ENCODE assay signal across 7 mouse cellular contexts in genomic region chr4:150346651-150347386, GRCm38 (mm10).
DNase-seq lines count a peak whose midpoint lies in the region; ATAC-seq and TF ChIP-seq lines count a peak whose summit lies in the region.

No protein-coding gene starts in this region.

- no peak overlapping the region for H3K4me3 ChIP-seq in embryonic facial prominence, embryonic 14.5 days (ENCODE audit: low read depth, low read length)
- H3K4me3 ChIP-seq in kidney, adult 2 months (ENCODE audit: insufficient read depth, low read depth, low read length): peak overlapping the region; percentile 40; the same call in 1 of the 2 replicates
- H3K4me3 ChIP-seq in midbrain, postnatal 0 days (ENCODE audit: low read depth, low read length): no peak overlapping the region

- no peak for TF ChIP-seq CTCF in kidney, adult 2 months (conservative IDR thresholded peaks at IDR 0.05; ENCODE audit: insufficient read depth, insufficient read length, low read depth, low read length)
- TF ChIP-seq CTCF in midbrain, postnatal 0 days (IDR thresholded peaks at IDR 0.05): no peak

- H3K9ac ChIP-seq in embryonic facial prominence, embryonic 14.5 days (ENCODE audit: low read depth, low read length): no peak overlapping the region
- H3K9ac ChIP-seq in midbrain, postnatal 0 days (replicated peaks; ENCODE audit: low read length, poor library complexity, severe bottlenecking): no peak overlapping the region

- no peak overlapping the region for H3K27ac ChIP-seq in embryonic facial prominence, embryonic 14.5 days (replicated peaks; ENCODE audit: low read depth, low read length)
- peak overlapping the region; percentile 69 for H3K27ac ChIP-seq in kidney, adult 2 months (ENCODE audit: insufficient read depth, low read depth, low read length)
- H3K27ac ChIP-seq in midbrain, postnatal 0 days (ENCODE audit: low read depth, low read length): no peak overlapping the region

- no peaks in the 10 kb centered on the region for H3K36me3 ChIP-seq in embryonic facial prominence, embryonic 14.5 days (ENCODE audit: control insufficient read depth, insufficient read depth, low read length)
- H3K36me3 ChIP-seq in kidney, adult 2 months (ENCODE audit: control insufficient read depth, insufficient read depth, low read length): no peaks in the 10 kb centered on the region
- H3K36me3 ChIP-seq in midbrain, postnatal 0 days (ENCODE audit: insufficient read depth, low read length): no peaks in the 10 kb centered on the region

- 24% methylated on average over 4 of the region's 4 CpGs for WGBS in embryonic facial prominence, embryonic 14.5 days
- WGBS in kidney, adult 2 months: 16% methylated on average over 4 of the region's 4 CpGs
- WGBS in midbrain, postnatal 0 days: 15% methylated on average over 4 of the region's 4 CpGs

- DNase-seq in ZHBTc4 (ENCODE audit: low read depth, low spot score): peak; percentile 55
- DNase-seq in embryonic facial prominence, embryonic 14.5 days (ENCODE audit: low spot score): peak; percentile 43
- peak; percentile 70 for DNase-seq in kidney, adult 2 months
- DNase-seq in midbrain, postnatal 0 days (ENCODE audit: low spot score): peak; percentile 75
- no peak for DNase-seq in adrenal gland, postnatal 14 days
- DNase-seq in cerebellum, adult 11 months: no peak
- DNase-seq in cerebellum, postnatal 25 days: no peak

- no peak for TF ChIP-seq POLR2A in kidney, adult 2 months (IDR thresholded peaks at IDR 0.05; ENCODE audit: low read depth, low read length)

- H3K4me2 ChIP-seq in embryonic facial prominence, embryonic 14.5 days (ENCODE audit: low read depth, low read length): no peak overlapping the region
- H3K4me2 ChIP-seq in midbrain, postnatal 0 days (ENCODE audit: low read depth, low read length, poor library complexity, severe bottlenecking): no peak overlapping the region

- no peaks in the 10 kb centered on the region for H3K9me3 ChIP-seq in embryonic facial prominence, embryonic 14.5 days (ENCODE audit: control insufficient read depth, low read length)
- H3K9me3 ChIP-seq in midbrain, postnatal 0 days (ENCODE audit: low read length): no peaks in the 10 kb centered on the region

- ATAC-seq in embryonic facial prominence, embryonic 14.5 days (ENCODE audit: low read depth): peak; percentile 57; the same call in 1 of the 2 replicates
- peak; percentile 23; the same call in 1 of the 2 replicates for ATAC-seq in midbrain, postnatal 0 days (ENCODE audit: low FRiP score)

- peaks cover 3% of the 10 kb centered on the region; the same call in 1 of the 2 replicates for H3K4me1 ChIP-seq in embryonic facial prominence, embryonic 14.5 days (ENCODE audit: control insufficient read depth, insufficient read depth, low read length)
- peaks cover 22% of the 10 kb centered on the region for H3K4me1 ChIP-seq in kidney, adult 2 months (ENCODE audit: control insufficient read depth, insufficient read depth, low read length)
- H3K4me1 ChIP-seq in midbrain, postnatal 0 days (ENCODE audit: insufficient read depth, low read length): no peaks in the 10 kb centered on the region

- H3K27me3 ChIP-seq in embryonic facial prominence, embryonic 14.5 days (replicated peaks; ENCODE audit: control insufficient read depth, insufficient read depth, low read length): no peaks in the 10 kb centered on the region
- H3K27me3 ChIP-seq in kidney, adult 2 months (replicated peaks; ENCODE audit: control insufficient read depth, insufficient read depth, low read length): no peaks in the 10 kb centered on the region
- H3K27me3 ChIP-seq in midbrain, postnatal 0 days (ENCODE audit: insufficient read depth, low read length): no peaks in the 10 kb centered on the region

Comparison
In these comparisons a context has a peak if more than half of its experiments do, and no peak if none do; other contexts are left out.
1. DNase-seq: peak in ZHBTc4 (single experiment), embryonic facial prominence, embryonic 14.5 days (single experiment), kidney, adult 2 months (single experiment) and midbrain, postnatal 0 days (single experiment); none in adrenal gland, postnatal 14 days (single experiment), cerebellum, adult 11 months (single experiment) and cerebellum, postnatal 25 days (0 of 2).